Mouse (Mus musculus) stomach, embryonic 14.5 days (tissue): ENCODE measurements around the gene Fbxw10. TPM values are rescaled to one million over a fixed set of nuclear protein-coding genes. Genes with fewer than 3 reads are reported as not detected.

Experiments
- ATAC-seq: fragments of 200-750 bp; cut with Nextera tagmentation; 2 replicates; pipeline ENCODE4 v1.8.0; 2017; ENCODE audit warnings: low read depth, moderate TSS enrichment; ENCODE audit not compliant: insufficient number of reproducible peaks, insufficient read depth, low FRiP score
- H3K27ac ChIP-seq: fragments of 300-500 bp; sonication (generic); 2 replicates; pipeline ENCODE4 v1.5.1; 2014; ENCODE audit warnings: mild to moderate bottlenecking, low read length, moderate library complexity, mixed read lengths
- H3K27me3 ChIP-seq: fragments of 300-500 bp; sonication (generic); 2 replicates; pipeline ENCODE4 v1.6.1; 2014; ENCODE audit warnings: low read length, control low read depth, mixed read lengths; ENCODE audit not compliant: control insufficient read depth, insufficient read depth
- H3K36me3 ChIP-seq: fragments of 300-500 bp; sonication (generic); 2 replicates; pipeline ENCODE4 v1.6.1; 2014; ENCODE audit warnings: mild to moderate bottlenecking, control low read depth, low read length, moderate library complexity, mixed read lengths; ENCODE audit not compliant: control insufficient read depth, insufficient read depth
- H3K4me1 ChIP-seq: fragments of 300-500 bp; sonication (generic); 2 replicates; pipeline ENCODE4 v1.6.1; 2014; ENCODE audit warnings: low read length, control low read depth, mixed read lengths; ENCODE audit not compliant: control insufficient read depth, insufficient read depth
- H3K4me2 ChIP-seq: fragments of 300-500 bp; sonication (generic); replicated peaks from 2 replicates; pipeline ENCODE4 v1.6.1; 2014; ENCODE audit warnings: low read depth, low read length, control low read depth
- H3K4me3 ChIP-seq: fragments of 300-500 bp; sonication (generic); 2 replicates; pipeline ENCODE4 v1.5.1; 2014; ENCODE audit warnings: low read depth, low read length, control low read depth
- H3K9ac ChIP-seq: fragments of 300-500 bp; sonication (generic); replicated peaks from 2 replicates; pipeline ENCODE4 v1.6.1; 2014; ENCODE audit warnings: low read depth, mild to moderate bottlenecking, control low read depth, low read length, moderate library complexity, mixed read lengths
- H3K9me3 ChIP-seq: fragments of 300-500 bp; sonication (generic); 2 replicates; pipeline ENCODE4 v1.6.1; 2016; ENCODE audit warnings: low read depth, low read length, control low read depth; ENCODE audit not compliant: control insufficient read depth
- WGBS: fragments of 180-500 bp; shearing (Covaris S2); extraction: QIAGEN DNeasy Blood & Tissue Kit; methylation state at CpG from one replicate; pipeline ENCODE4 v1.1.7; 2014; 5-methylcytosine and 5-hydroxymethylcytosine counted together
- polyA plus RNA-seq: library from polyadenylated mRNA; unstranded; fragments of >200 nt; fragmentation: Nextera tagmentation; extraction: Ambion mirVana; gene quantifications from 2 replicates; pipeline ENCODE4 v1.2.1, GENCODE M21; 2014

The Fbxw10 gene
- polyA plus RNA-seq, 1 experiment from 2014 or later = 1.1 TPM

- Histone ChIP-seq H3K9ac (no peak overlapping the region), H3K27ac (no peak overlapping the region), H3K27me3 (no peaks in the 10 kb centered on the region), H3K36me3 (no peaks in the 10 kb centered on the region), H3K9me3 (no peaks in the 10 kb centered on the region), H3K4me2 (no peak overlapping the region), H3K4me3 (no peak overlapping the region), H3K4me1 (no peaks in the 10 kb centered on the region)
- WGBS = 33% methylated on average over 12 of the region's 12 CpGs
- peak; percentile 61; the same call in 1 of the 2 replicates for ATAC-seq
These were observed 54.9 kb downstream of the Fbxw10 start for GRCm38 (mm10) chr11:62901699-62902323.

GRCm38 (mm10) chr11:62903871-62904495 lies 57.1 kb downstream of the Fbxw10 start:
- ATAC-seq = no peak
- no peak overlapping the region for H3K27ac ChIP-seq
- no peak overlapping the region for H3K9ac ChIP-seq
- H3K4me1 ChIP-seq = no peaks in the 10 kb centered on the region
- H3K4me3 ChIP-seq = no peak overlapping the region
- 74% methylated on average over 6 of the region's 6 CpGs for WGBS
- no peak overlapping the region for H3K4me2 ChIP-seq
- no peaks in the 10 kb centered on the region for H3K9me3 ChIP-seq
- no peaks in the 10 kb centered on the region for H3K36me3 ChIP-seq
- no peaks in the 10 kb centered on the region for H3K27me3 ChIP-seq

GRCm38 (mm10) chr11:62909720-62910306 lies 62.9 kb downstream of the Fbxw10 start:
- H3K4me3 ChIP-seq = no peak overlapping the region
- H3K27me3 ChIP-seq = no peaks in the 10 kb centered on the region
- H3K4me2 ChIP-seq = no peak overlapping the region
- WGBS = 66% methylated on average over 3 of the region's 3 CpGs
- H3K36me3 ChIP-seq = no peaks in the 10 kb centered on the region
- H3K27ac ChIP-seq = no peak overlapping the region
- no peak overlapping the region for H3K9ac ChIP-seq
- no peaks in the 10 kb centered on the region for H3K9me3 ChIP-seq
- ATAC-seq = no peak
- H3K4me1 ChIP-seq = no peaks in the 10 kb centered on the region

- Histone ChIP-seq H3K27me3 (no peaks in the 10 kb centered on the region), H3K9me3 (no peaks in the 10 kb centered on the region), H3K36me3 (no peaks in the 10 kb centered on the region), H3K4me1 (no peaks in the 10 kb centered on the region), H3K4me3 (no peak overlapping the region), H3K9ac (no peak overlapping the region), H3K4me2 (no peak overlapping the region), H3K27ac (no peak overlapping the region; the same call in 1 of the 2 replicates)
- no peak for ATAC-seq
- WGBS = 61% methylated on average over 8 of the region's 8 CpGs
These were observed 64.5 kb downstream of the Fbxw10 start for GRCm38 (mm10) chr11:62911362-62911761.

GRCm38 (mm10) chr11:62913141-62913540 lies 66.3 kb downstream of the Fbxw10 start:
- Histone ChIP-seq H3K4me2 (no peak overlapping the region), H3K27me3 (no peaks in the 10 kb centered on the region), H3K36me3 (no peaks in the 10 kb centered on the region), H3K4me1 (no peaks in the 10 kb centered on the region), H3K27ac (no peak overlapping the region), H3K4me3 (no peak overlapping the region), H3K9me3 (no peaks in the 10 kb centered on the region), H3K9ac (no peak overlapping the region)
- ATAC-seq = no peak
- 88% methylated on average over 2 of the region's 2 CpGs for WGBS

- no peak overlapping the region for H3K4me2 ChIP-seq
- H3K27ac ChIP-seq = no peak overlapping the region
- no peaks in the 10 kb centered on the region for H3K4me1 ChIP-seq
- H3K9me3 ChIP-seq = no peaks in the 10 kb centered on the region
- WGBS = 63% methylated on average over 6 of the region's 6 CpGs
- H3K27me3 ChIP-seq = no peaks in the 10 kb centered on the region
- no peak overlapping the region for H3K4me3 ChIP-seq
- no peak for ATAC-seq
- no peak overlapping the region for H3K9ac ChIP-seq
- H3K36me3 ChIP-seq = no peaks in the 10 kb centered on the region
These were observed 67.7 kb downstream of the Fbxw10 start for GRCm38 (mm10) chr11:62914532-62914931.

- Histone ChIP-seq H3K9me3 (no peaks in the 10 kb centered on the region), H3K4me3 (no peak overlapping the region), H3K27me3 (no peaks in the 10 kb centered on the region), H3K9ac (no peak overlapping the region), H3K4me2 (no peak overlapping the region), H3K36me3 (no peaks in the 10 kb centered on the region), H3K27ac (no peak overlapping the region), H3K4me1 (peaks cover 4% of the 10 kb centered on the region; the same call in 1 of the 2 replicates)
- ATAC-seq = no peak
- 51% methylated on average over 2 of the region's 2 CpGs for WGBS
These were observed 68.6 kb downstream of the Fbxw10 start for GRCm38 (mm10) chr11:62915486-62915885.

GRCm38 (mm10) chr11:62916765-62917164 lies 69.9 kb downstream of the Fbxw10 start:
- 22% methylated on average over 2 of the region's 2 CpGs for WGBS
- no peak for ATAC-seq
- H3K9ac ChIP-seq = no peak overlapping the region

More at GRCm38 (mm10) chr11:62916765-62917164, 69.9 kb downstream of the Fbxw10 start:
- no peaks in the 10 kb centered on the region for H3K9me3 ChIP-seq
- no peak overlapping the region for H3K4me2 ChIP-seq
- no peaks in the 10 kb centered on the region for H3K36me3 ChIP-seq
- no peaks in the 10 kb centered on the region for H3K27me3 ChIP-seq
- H3K4me3 ChIP-seq = no peak overlapping the region
- no peak overlapping the region for H3K27ac ChIP-seq
- peaks cover 4% of the 10 kb centered on the region; the same call in 1 of the 2 replicates for H3K4me1 ChIP-seq
